Mouse (Mus musculus) olfactory bulb, adult 2 months (tissue): ENCODE measurements around the gene Ndufaf3.

ENCODE experiments used
- CTCF ChIP-seq: fragments of 200-500 bp; IDR thresholded peaks from 2 replicates; pipeline ENCODE4 v1.5.1; 2012; ENCODE audit warnings: low read depth, mild to moderate bottlenecking, low read length, moderate library complexity; ENCODE audit not compliant: insufficient read depth
- POLR2A ChIP-seq: fragments of 200-500 bp; IDR thresholded peaks from 2 replicates; pipeline ENCODE4 v1.6.1; 2012; ENCODE audit warnings: mild to moderate bottlenecking, low read depth, low read length, moderate library complexity; ENCODE audit not compliant: insufficient read depth

GRCm38 (mm10) chr9:108577934-108578544 is 10.8 kb upstream of the Ndufaf3 start:
- TF ChIP-seq CTCF (no peak), POLR2A (no peak)
